Mouse (Mus musculus) heart, postnatal 0 days (tissue): ENCODE data around the gene Sapcd1.

Experiments used
- CTCF ChIP-seq: IDR thresholded peaks from 2 replicates; pipeline ENCODE4 v1.5.1; 2016; ENCODE audit warnings: antibody characterized with exemption, control low read depth, low read depth
- EP300 ChIP-seq: IDR thresholded peaks from 2 replicates; pipeline ENCODE4 v1.6.1; 2016; ENCODE audit warnings: antibody characterized with exemption, low read depth

- TF ChIP-seq EP300 (no peak), CTCF (no peak)
Observed at GRCm38 (mm10) chr17:35031272-35031671, 3.5 kb upstream of the Sapcd1 start.
